Mouse (Mus musculus): ENCODE measurements around the gene Tbk1.
A peak's percentile ranks its signal among the peaks of the same experiment; 100 is the strongest.

Tbk1 gene

GRCm38 (mm10) chr10:121498481-121498904, 88.1 kb downstream of the Tbk1 start:
- DNase-seq (ENCODE audit: low spot score), result peak; percentile 54

- no peak for DNase-seq (ENCODE audit: low spot score)
Observed at GRCm38 (mm10) chr10:121497968-121498367, 88.6 kb downstream of the Tbk1 start.

- no peak for DNase-seq (ENCODE audit: low spot score)
Observed at GRCm38 (mm10) chr10:121496616-121497015, 90.0 kb downstream of the Tbk1 start.
